Mouse (Mus musculus) spleen, postnatal 10 days (tissue): ENCODE measurements around the gene Olfml2b.

Experiments used
- DNase-seq, 2 experiments: peaks; one replicate each; pipeline ENCODE4 v3.0.0; 2021 to 2022; ENCODE audit warnings: low spot score in 2 of 2

The Olfml2b gene

GRCm38 (mm10) chr1:170695326-170695725, 51.0 kb downstream of the Olfml2b start:
- DNase-seq: no peak

GRCm38 (mm10) chr1:170696996-170697395, 52.7 kb downstream of the Olfml2b start:
- no peak for DNase-seq

- no peak for DNase-seq
These were observed 53.5 kb downstream of the Olfml2b start for GRCm38 (mm10) chr1:170697771-170698356.

DNA sequence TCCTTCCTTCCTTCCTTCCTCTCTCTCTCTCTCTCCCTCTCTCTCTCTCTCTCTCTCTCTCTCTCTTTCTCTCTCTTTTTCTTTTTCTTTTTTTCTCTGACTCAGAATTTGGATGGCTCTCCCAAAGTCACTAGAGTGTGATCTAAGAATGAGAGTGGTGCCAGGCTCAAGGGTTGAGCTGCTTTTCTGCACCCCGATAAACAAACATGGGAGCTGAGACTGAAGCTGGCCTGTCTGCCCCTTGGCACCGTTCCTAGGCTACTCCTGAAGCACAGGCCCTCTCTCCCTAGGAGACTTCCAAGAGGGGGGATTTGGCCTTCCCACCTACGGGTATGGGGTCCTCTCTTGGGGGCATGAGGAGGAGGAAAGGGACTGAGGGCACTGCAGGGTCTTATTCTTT, 54.4 kb downstream of the Olfml2b start:
- DNase-seq: no peak

DNA sequence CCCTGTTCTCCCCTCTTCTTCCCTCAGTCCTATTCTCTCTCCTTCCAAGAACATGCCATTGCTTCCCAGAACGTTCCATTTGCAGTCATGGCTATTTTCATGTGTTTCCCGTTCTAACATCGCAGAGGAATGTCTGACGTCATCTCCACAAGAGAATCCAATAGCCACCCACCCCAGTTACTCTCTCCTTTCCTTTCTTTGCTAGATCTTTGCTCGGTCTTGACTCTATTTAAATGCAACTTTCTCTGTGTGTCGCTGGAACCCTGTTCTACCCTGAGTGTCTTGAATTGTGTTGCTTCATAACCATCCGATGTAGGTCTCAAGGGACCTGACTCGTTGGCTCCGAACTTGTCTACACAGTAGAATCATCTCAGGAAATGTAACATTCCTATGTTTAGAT, 55.2 kb downstream of the Olfml2b start:
- DNase-seq: no peak

- no peak for DNase-seq
These were observed 56.2 kb downstream of the Olfml2b start for GRCm38 (mm10) chr1:170700496-170701027.

DNA sequence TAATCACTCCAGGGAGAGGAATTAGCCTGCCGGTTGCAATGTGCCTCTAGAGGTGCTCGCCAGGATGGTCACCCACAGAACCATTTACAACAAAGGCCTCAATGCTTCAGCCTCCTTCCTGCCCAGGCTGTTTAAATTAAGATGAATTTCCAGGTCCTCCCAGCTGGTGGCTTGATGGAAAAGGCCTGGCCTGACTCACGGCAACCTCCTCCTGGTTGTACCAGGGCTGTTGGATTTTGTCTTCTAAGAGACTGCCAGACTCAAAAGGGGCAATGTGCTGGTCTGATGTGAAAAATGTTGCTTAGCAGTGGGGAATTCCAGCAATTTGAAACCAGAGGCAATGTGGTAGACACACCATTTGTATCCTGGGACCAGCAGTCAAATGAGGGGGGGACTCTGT, 56.8 kb downstream of the Olfml2b start:
- DNase-seq: no peak

DNA sequence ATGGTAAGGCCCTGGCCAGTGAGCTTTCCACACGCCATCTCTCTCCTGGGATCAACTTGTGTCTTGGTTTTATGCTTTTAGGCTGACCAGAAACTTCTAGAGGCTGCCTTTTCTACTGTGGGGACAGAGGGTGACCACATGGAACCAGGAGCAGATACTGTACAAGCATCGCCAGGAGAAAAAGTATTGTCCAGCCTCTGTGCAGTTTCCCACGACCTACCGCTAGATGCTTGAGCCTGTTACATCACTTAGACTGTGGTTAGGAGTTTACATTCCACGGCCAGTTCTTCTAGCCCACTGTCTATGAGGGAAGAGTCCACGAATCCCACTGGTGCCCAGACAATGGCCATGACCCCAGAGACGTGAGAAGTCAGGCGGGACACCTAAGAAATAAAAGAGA, 57.2 kb downstream of the Olfml2b start:
- DNase-seq: no peak

DNA sequence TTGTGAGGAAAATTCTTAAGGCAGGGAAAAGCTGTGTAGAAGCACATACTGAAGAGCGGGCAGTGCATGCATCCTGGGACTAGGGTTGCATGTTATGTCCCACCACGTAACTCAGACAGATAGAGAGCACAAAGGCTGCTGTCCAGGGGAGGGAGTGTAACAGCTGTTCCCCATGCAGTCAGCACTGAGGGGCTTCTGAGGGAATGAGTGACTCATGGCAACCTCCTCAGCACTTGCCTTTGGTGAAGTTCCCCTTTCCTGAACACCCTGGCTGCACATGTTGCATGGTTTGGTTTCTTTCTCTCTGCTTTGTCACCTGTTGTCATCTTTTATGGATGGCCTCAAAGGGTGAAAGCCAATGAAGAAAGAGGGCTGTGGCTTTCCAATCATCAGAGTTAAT, 57.9 kb downstream of the Olfml2b start:
- no peak for DNase-seq

DNA sequence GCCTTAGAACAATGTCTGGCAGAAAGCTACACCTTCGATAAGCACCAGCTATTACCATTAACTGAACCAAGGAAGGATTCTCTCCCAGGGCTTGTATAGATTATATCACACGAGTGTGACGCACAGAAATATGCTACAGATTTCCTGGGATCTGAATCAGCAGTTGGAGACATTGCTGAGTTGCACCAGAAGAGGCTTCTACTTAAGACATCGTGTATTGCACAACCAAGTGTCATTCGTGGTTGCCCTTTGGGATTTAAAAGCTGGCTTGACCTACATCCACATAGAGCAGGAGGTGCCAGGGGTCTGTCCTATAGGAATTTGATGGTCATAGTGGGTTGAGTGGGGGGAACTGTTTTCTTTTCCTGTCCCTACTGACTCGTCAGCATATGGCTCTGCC, 58.6 kb downstream of the Olfml2b start:
- no peak for DNase-seq

GRCm38 (mm10) chr1:170704103-170704502, 59.8 kb downstream of the Olfml2b start:
- DNase-seq: no peak

- no peak for DNase-seq
These were observed 60.7 kb downstream of the Olfml2b start for GRCm38 (mm10) chr1:170704911-170705594.

DNA sequence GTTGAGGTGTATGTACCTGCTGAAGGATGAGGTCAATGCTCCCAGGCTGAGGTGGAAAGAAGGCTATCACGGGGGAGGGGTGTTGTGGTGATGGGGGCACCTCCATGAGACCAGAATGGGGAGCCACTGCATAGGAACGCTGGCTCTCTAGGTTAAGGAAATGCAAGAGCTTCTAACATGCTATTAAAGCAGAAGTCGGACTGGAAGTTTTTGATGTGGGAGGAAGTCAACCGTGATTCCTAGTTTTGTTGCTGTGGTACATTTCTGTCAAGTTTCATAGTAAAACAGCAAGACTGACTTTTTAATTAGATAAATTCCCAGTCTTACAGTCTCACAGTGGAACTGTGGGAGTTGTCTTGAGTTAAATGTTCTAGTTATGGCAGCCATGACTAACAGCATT, 61.7 kb downstream of the Olfml2b start:
- no peak for DNase-seq

- DNase-seq: no peak
These were observed 64.7 kb downstream of the Olfml2b start for GRCm38 (mm10) chr1:170709034-170709433.

- peak; percentile 26 to 80 for DNase-seq
These were observed 65.1 kb downstream of the Olfml2b start for GRCm38 (mm10) chr1:170709481-170709880.

DNA sequence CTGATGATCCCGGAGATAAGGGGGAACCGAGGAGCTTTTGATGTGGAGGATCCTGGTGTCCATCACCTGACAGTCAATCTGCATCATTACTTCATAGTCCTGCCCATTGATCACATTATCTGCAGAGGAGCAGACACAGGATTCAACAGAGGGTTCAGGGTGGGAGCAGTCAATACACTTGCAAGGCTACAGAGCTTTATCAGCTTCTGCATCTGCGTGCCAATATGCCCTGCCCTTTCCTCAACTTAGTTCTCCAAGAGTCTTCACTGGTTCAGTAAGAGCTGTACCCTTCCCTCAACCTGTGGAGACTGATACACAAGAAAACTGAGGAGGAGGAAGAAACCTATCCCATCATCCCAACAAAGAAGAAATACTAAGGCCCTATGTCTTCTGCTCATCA, 65.6 kb downstream of the Olfml2b start:
- DNase-seq: no peak

GRCm38 (mm10) chr1:170711731-170712130, 67.4 kb downstream of the Olfml2b start:
- no peak for DNase-seq

DNA sequence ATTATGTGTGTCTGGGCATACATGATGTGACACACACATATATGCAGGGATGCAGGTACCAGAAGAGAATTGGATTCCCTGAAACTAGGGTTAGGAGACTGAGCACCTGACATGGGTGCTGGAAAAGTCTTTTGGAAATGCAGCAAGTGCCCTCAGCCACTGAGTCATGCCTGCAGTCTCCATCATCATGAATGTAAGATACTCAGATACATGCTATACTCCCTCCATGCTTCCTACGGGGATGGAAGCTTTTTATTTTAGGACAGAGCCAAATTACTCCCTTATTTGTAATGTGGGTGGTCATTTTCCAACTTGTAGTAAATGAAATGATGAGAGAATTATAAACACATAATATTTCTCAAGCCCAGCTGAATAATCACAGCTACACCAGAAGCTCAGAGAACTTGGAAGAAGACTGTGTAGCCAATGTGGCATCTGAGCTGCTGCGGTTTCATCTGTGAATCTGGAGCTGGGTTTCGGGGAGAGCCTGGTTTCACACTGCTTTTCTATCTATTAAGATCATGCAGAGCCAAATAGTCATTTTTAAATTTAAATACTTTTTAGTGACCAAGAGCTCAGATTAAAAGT, 73.0 kb downstream of the Olfml2b start:
- no peak for DNase-seq

GRCm38 (mm10) chr1:170718133-170718810, 73.9 kb downstream of the Olfml2b start:
- no peak for DNase-seq

DNA sequence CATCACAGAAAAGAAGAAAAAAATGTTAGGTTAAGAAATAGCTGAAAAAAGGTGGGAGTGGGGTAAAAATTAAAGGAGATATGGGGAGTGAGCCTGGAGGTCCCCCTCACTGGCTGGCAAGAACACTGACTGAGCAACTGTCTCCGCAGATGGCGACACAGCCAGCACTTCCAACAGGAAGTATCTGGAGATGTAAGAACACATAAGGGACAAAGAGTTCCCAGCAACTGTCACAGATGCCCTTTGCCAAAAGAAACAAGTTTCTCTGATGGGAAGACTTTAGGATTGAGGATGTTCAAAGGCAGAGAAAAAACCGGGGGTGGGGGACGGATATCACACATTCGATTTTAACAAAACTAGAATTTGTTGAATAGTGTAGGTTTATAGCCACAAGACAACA, 77.2 kb downstream of the Olfml2b start:
- no peak for DNase-seq

DNA sequence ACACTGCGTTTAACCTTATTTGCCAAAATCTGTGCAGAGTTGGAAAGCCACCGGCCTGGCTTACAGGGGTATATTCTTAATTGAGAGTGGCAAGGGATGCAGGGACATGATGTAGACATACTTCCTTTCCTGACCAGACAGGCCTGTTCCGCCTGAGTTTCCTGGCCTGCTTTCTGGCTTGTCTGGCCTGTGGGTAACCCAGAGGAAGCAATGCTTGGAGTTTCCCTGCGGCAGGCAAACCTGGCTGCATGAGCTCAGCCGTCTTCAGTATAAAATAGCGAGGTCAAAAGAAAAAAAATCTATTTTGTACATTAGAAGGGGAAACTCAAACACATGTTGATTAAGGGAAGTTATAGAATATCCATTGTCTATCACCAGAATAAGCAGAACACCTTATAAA, 84.2 kb downstream of the Olfml2b start:
- no peak for DNase-seq

GRCm38 (mm10) chr1:170729267-170729962, 85.1 kb downstream of the Olfml2b start:
- no peak for DNase-seq
